In genomic region chr9:119751507-119751906, GRCm38 (mm10) we compare ENCODE assay signal across 8 mouse cellular contexts. TPM values are rescaled to one million over a fixed set of nuclear protein-coding genes. Genes with fewer than 3 reads are reported as not detected.
A peak's percentile ranks its signal among the peaks of the same experiment; 100 is the strongest.
DNase-seq lines count a peak whose midpoint lies in the region; ATAC-seq and TF ChIP-seq lines count a peak whose summit lies in the region.

No protein-coding gene starts in this region.

- H3K9me3 ChIP-seq in forebrain, embryonic 12.5 days: no peaks in the 10 kb centered on the region

- no peaks in the 10 kb centered on the region for H3K4me1 ChIP-seq in cerebellum, adult 2 months (ENCODE audit: control insufficient read depth, insufficient read depth, low read length)
- H3K4me1 ChIP-seq in forebrain, embryonic 12.5 days: no peaks in the 10 kb centered on the region

- H3K27ac ChIP-seq in cerebellum, adult 2 months (ENCODE audit: insufficient read depth, low read length): no peak overlapping the region
- H3K27ac ChIP-seq in forebrain, embryonic 12.5 days: no peak overlapping the region

- H3K27me3 ChIP-seq in cerebellum, adult 2 months (ENCODE audit: control insufficient read depth, insufficient read depth, low read length): no peaks in the 10 kb centered on the region
- no peaks in the 10 kb centered on the region for H3K27me3 ChIP-seq in forebrain, embryonic 12.5 days

- no peak for TF ChIP-seq POLR2A in cerebellum, adult 2 months (IDR thresholded peaks at IDR 0.05; ENCODE audit: borderline replicate concordance, insufficient read depth, low read length)

- H3K4me3 ChIP-seq in cerebellum, adult 2 months (replicated peaks; ENCODE audit: insufficient read depth, low read depth, low read length): no peak overlapping the region
- H3K4me3 ChIP-seq in forebrain, embryonic 12.5 days (replicated peaks): no peak overlapping the region

- H3K9ac ChIP-seq in forebrain, embryonic 12.5 days: no peak overlapping the region

- peak; percentile 34; the same call in 1 of the 2 replicates for TF ChIP-seq CTCF in cerebellum, adult 2 months (IDR thresholded peaks at IDR 0.05; ENCODE audit: borderline replicate concordance, insufficient read depth, low read depth, low read length)

- H3K36me3 ChIP-seq in forebrain, embryonic 12.5 days (replicated peaks): no peaks in the 10 kb centered on the region

- WGBS in cerebellum, adult 2 months: 12% methylated on average over 5 of the region's 5 CpGs
- WGBS in forebrain, embryonic 12.5 days: 7% methylated on average over 5 of the region's 5 CpGs

- no peak overlapping the region for H3K4me2 ChIP-seq in forebrain, embryonic 12.5 days

- ATAC-seq in forebrain, embryonic 12.5 days (ENCODE audit: low FRiP score): 0 out of 2 replicates have a peak, but pooled peaks have one; percentile 36

- DNase-seq in cerebellum, adult 2 months: peak in 1 of 2 experiments; percentile 3
- no peak for DNase-seq in cerebellum, adult 11 months
- peak; percentile 3 for DNase-seq in ovary, postnatal 14 days (ENCODE audit: low spot score)
- DNase-seq in ovary, postnatal 36 days (ENCODE audit: low spot score): no peak
- DNase-seq in layer of hippocampus, adult 9-11 months: peak; percentile 10
- peak; percentile 73 for DNase-seq in naive thymus-derived CD4-positive, alpha-beta T cell, adult 2 months (ENCODE audit: low read depth)
- DNase-seq in urinary bladder, postnatal 10 days (ENCODE audit: low spot score): no peak

RNA-seq across cellular contexts. Expression of gene Scn10a, which starts 32.4 kb away (rescaled TPM):
- polyA plus RNA-seq in cerebellum, adult 2 months (2012; rRNA removed): not detected in 2 replicates
- polyA plus RNA-seq in forebrain, embryonic 12.5 days (2016; fragmentation: Nextera tagmentation; extraction: Ambion mirVana): 0.08 TPM in 1 of 2 replicates, not detected in the other

Comparison
In these comparisons a context has a peak if more than half of its experiments do, and no peak if none do; other contexts are left out.
1. DNase-seq: peak in ovary, postnatal 14 days (single experiment), layer of hippocampus, adult 9-11 months (single experiment) and naive thymus-derived CD4-positive, alpha-beta T cell, adult 2 months (single experiment); none in cerebellum, adult 11 months (single experiment), ovary, postnatal 36 days (single experiment) and urinary bladder, postnatal 10 days (single experiment).